Mouse (Mus musculus): ENCODE results near the gene Camkv. TPM values are rescaled to one million over a fixed set of nuclear protein-coding genes. Genes with fewer than 3 reads are reported as not detected.

The Camkv gene
- total RNA-seq, 2 experiments from 2014 or later = 0.26 to 0.34 TPM

DNA sequence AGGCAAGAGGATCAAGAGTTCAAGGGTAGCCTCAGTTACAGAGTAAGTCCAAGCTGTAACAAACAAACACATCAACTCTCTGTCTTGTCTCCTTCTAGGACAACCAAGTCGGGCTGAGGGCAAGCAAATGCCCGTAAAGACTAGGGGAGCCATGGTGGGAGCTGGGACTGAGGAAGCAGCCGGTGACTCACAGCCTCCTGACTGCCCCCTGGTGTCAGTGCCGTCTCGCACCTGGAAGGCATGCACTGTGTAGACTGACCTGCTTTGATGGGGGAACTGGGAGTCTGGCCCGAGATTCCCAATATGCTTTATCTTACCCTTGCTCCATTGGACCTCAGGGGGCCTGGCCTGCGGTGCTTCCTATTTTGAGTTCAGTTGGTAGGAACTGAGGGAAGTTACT is 12.5 kb upstream of the Camkv start:
- peak; percentile 20 for DNase-seq (ENCODE audit: low spot score)

DNA sequence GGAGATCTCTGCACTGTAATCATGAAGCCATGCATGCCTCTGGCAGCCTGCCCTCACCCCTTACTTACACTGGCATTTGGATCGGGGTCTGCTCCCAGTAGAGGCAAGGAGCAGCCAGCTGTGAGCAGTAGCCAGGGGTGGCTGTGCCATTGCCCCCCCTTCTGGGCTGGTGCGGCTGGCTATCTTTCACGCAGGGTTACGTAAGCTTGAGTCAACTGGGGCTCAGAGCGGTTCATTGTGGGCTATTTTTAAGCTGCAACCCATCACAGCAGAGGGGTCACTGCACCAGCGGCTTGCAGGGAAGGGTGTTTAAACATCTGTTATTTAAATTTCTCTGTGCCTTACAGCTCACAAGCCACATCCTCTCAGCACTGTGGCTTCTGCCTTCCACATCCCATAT is 11.5 kb upstream of the Camkv start:
- peak; percentile 60 for DNase-seq (ENCODE audit: low spot score)

GRCm38 (mm10) chr9:107925251-107925650 is 10.2 kb upstream of the Camkv start:
- DNase-seq (ENCODE audit: low spot score) = no peak

- no peak for DNase-seq (ENCODE audit: low spot score)
Observed at GRCm38 (mm10) chr9:107926920-107927420, 8.5 kb upstream of the Camkv start.

DNA sequence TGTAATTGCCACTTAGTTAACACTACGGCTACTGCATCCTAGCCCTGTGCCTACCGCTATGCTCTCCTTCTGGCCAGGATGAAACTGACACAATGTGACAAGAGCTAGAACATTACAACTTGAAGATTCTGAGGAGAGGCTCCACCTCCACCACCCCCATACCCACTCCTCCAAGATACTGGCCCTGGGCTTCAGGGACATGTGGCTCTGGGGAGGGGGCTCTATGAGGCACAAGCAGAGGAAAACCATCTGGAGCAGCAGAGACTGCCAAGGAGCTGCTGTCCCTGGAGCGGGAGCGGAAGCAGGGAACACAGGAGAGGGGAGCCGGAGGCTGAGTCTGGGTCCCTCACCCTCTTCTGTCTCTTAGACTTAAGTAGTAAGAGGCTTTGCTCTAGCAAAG is 7.7 kb upstream of the Camkv start:
- DNase-seq (ENCODE audit: low spot score) = no peak

DNA sequence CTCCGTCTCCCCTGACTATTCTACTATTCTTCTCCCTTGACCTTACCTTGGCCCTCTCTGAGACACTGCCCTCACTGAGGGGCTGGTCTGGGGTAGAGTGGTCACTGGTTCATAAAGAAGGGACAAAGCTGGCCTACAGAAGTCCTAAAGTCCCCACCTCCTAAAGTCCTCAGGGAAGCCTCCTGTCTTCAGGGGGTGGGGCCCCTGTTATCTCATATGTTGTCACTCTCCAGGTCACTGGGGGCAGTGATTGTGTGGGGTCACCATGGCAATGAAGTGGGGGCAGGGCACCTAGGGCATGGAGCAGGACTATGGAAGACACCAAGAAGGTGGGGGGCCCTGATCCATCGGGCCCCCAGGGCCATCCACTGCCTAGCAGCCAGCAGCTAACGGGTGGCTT is 7.3 kb upstream of the Camkv start, which contains the start of gene Actl11:
Gene Actl11 (plus strand): TSS at position 301 of the 400 bp plus-strand sequence.
- no peak for DNase-seq (ENCODE audit: low spot score)

DNA sequence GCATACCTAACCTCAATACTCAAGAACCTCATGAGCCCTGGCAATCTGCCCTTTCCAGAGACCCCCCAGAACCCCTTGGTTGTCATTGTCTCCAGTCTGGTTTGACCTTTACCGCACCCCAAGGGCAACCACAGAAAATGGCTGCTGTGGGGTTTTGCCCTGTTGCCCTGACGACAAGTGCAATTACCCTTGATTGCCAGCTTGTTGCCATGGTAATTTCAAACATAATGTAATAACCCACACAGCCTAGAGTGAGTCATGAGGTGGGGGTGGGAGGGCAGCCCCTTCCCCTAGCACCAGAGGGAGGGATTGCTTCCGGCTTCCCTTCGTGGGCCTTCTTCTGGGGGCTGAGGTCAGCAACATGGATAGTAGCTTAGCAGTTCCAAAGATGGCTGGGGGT is 3.3 kb upstream of the Camkv start:
- no peak for DNase-seq (ENCODE audit: low spot score)

GRCm38 (mm10) chr9:107934146-107934545 is 1.3 kb upstream of the Camkv start:
- DNase-seq (ENCODE audit: low spot score) = no peak

DNA sequence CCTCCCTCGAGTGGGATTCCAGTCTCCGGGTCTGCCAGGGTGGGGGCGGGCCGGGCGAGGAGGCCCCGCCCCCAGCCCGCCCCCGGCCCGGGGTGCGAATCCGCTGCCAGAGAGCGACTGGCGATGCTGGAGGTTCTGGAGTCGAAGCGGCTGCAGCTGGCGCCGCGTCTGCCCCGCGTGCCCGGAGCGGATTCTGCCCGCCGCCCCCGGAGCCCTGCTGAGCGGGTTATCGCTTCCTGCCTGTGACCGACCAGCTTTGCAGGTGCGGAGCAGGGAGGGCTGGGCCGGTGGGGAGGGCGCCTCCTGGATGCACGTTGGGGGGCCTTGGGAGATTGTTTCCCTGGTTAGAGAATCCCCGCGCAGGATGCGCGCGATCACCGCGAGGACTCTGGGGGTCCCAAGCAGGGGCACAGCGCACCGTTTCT is 328 bp downstream of the Camkv start:
- no peak for DNase-seq (ENCODE audit: low spot score)

DNA sequence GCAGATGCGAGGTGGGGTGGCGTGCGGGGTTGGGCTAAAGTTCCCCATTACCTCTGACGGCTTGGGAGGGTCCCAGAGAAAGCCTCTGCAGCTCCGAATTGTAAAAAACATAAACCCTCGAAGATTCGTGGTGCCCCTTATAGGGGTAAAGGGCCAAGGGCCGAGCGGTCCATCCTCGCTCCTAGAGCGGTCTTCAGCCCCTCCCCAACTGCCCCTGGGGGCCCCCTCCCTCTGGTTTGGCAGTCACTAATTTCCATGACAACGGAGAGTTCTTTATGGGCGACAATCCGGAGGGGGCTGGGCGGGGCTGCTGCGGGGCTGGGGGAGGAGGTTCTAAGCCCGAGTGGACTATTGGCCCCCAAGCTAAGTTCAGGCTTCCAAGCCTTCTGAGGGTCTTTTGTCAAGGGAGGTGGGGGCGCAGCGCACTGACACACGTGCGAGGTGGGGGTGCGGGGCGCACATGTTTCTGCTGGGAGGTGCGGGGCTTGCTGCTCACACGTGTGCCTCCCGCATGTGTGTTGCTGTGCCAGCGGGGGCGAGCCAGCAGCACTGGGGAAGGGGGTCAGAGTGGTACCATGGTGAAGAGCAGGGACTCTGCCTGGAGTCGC is 845 bp downstream of the Camkv start:
- DNase-seq (ENCODE audit: low spot score) = no peak

- no peak for DNase-seq (ENCODE audit: low spot score)
Observed at GRCm38 (mm10) chr9:107936831-107937230, 1.4 kb downstream of the Camkv start.

DNA sequence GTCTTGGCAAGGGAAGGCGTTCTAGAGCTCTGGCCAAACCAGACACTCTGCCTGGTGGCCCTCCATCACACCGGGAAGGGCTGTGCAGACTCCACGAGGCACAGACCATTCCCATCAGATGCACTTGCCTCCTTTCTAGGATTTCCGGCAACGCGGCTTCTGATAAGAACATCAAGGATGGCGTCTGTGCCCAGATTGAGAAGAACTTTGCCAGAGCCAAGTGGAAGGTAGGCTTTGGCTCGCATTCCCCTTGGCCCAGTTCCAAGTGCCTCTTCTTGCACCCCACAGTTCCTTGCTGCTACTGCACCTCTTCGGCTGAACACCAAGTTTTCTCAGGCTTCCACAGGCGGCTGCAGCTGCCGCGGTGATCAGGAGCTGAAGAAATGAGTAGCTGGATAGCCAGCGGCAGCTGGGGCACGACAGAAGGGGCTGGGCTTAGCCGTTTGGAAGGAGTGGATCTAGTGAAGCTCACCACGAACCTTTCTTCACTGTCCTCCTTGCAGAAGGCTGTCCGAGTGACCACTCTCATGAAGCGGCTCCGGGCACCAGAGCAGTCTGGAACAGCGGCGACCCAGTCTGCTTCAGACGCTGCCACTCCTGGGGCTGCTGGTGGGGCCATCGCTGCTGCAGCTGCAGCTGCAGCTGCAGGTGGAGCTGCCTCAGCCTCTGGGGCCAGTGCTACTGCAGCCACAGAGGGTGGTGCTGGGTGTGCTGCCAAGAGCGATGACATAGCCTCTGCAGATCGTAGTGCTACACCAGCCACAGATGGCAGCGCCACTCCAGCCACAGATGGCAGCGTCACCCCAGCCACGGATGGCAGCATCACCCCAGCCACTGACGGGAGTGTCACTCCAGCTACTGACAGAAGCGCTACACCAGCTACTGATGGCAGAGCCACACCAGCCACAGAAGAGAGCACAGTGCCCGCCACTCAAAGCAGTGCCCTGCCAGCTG is 12.0 kb downstream of the Camkv start:
- DNase-seq (ENCODE audit: low spot score) = peak; percentile 51

DNA sequence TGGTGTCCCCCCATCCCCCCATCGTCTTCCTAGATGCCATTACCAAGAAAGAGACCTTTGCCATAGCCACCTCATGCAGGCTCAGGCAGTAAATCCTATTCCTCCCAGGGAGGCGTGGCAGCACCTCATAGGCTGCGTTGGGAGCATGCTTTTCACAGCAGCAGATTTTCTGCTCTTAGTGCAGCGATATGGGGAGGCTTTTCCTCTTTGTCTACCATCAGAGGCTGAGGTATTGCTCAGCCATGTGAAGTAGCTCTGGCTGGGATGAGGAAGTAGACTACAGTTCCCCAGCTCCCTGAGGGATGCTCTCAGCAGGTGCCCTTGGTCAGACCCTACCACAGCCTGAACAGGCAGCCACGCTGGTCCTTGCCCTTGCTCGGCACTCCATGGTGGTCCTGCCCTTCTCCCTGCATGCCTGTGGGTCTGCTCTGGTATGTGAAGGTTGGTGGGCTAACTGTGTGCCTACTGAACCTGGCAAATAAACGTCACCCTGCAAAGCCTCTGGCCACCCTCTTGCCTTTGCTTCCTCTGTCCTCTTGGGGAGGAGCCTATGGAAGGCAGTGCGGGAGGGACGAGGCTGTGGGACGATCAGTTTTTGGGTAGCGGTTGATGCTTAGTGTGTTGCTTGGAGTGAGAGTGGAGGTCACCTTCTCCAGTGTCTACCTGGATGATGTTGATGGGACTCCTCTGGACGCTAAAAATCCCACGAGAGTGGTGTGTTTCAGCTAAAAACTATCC is 13.9 kb downstream of the Camkv start:
- no peak for DNase-seq (ENCODE audit: low spot score)

- DNase-seq (ENCODE audit: low spot score) = no peak
Observed at GRCm38 (mm10) chr9:107949922-107950235, 14.4 kb downstream of the Camkv start, which contains the start of gene Traip. TSS of gene Traip (plus strand) at chr9:107950136.

- peak; percentile 94 for DNase-seq (ENCODE audit: low spot score)
Observed at GRCm38 (mm10) chr9:107950460-107951355, 15.2 kb downstream of the Camkv start.

GRCm38 (mm10) chr9:107955613-107956289 is 20.3 kb downstream of the Camkv start:
- DNase-seq (ENCODE audit: low spot score) = peak; percentile 53

DNA sequence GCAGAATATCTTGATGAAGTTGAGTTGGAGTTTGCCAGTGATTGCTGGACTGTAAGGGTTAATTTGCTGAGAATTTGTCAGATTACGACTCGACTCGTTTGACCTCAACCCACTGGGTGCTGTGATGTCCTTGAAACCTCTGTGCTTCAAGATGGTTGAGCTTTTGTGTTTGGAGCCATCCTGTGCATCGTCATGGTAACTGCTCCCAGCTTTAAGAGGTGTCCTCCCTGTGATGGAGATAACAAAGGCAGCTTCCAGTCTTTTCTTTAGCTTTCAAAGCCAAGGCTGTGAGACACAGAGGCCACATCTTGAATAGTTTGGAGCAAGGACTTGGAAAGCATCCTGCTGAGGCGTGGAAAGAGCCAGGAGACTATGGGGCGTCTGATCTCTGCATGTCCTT is 21.7 kb downstream of the Camkv start:
- DNase-seq (ENCODE audit: low spot score) = no peak

DNA sequence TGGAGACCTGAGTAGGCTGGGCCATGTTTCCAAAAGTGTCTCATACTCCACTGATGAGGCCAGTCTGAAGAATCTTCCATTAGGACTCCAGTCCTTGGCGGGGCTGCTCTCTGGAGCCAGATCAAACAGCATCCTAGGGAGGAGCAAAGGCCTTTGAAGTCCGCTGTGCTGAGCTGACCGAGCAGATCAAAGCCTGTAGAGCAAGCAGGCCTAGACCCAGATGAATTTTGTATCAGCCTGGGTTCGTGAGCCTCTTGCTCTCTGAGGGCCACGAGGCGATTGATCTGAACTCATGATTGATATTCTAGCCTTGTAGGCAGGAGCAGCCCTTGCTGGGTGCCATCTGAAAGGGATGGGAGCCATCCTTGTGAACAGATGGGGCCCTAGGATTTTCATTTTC is 24.4 kb downstream of the Camkv start:
- no peak for DNase-seq (ENCODE audit: low spot score)

- no peak for DNase-seq (ENCODE audit: low spot score)
Observed at GRCm38 (mm10) chr9:107960928-107961327, 25.5 kb downstream of the Camkv start.

DNA sequence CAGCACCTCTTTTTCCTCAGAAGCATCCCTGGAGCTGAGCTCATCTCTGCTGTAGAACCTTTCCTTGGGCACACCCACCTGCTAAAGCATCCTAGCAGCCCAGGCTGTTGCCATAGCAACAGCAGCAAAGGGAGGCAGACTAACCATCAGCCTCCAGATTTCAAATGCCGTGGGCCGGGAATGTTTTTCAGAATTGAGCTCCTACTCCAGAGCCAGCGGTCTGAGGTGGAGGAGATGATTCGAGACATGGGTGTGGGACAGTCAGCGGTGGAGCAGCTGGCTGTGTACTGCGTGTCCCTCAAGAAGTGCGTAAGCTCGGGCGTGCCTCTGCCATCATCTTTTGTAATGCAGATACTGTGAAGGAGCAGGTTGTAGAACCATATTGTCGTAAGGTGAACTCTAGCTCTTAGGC is 25.9 kb downstream of the Camkv start:
- DNase-seq (ENCODE audit: low spot score) = no peak

Data from gastrocnemius, adult 18-20 months (tissue).